Mouse (Mus musculus) frontal cortex, adult 2 months (tissue): ENCODE data around the gene Gfod1. TPM values are rescaled to one million over a fixed set of nuclear protein-coding genes. Genes with fewer than 3 reads are reported as not detected.
A peak's percentile ranks its signal among the peaks of the same experiment; 100 is the strongest.

Experiments used
- DNase-seq, 2 experiments: peaks; one replicate each; pipeline ENCODE4 v3.0.0; 2022; ENCODE audit warnings: low spot score in 1 of 2; ENCODE audit errors: extremely low spot score in 1 of 2
- polyA plus RNA-seq: library from polyadenylated mRNA; depleted of rRNA; stranded (reverse); fragments of >200 nt; gene quantifications from 2 replicates; pipeline ENCODE4 v1.2.3, GENCODE M21; 2012

The Gfod1 gene
- polyA plus RNA-seq, 1 experiment = 27.0 TPM

DNA sequence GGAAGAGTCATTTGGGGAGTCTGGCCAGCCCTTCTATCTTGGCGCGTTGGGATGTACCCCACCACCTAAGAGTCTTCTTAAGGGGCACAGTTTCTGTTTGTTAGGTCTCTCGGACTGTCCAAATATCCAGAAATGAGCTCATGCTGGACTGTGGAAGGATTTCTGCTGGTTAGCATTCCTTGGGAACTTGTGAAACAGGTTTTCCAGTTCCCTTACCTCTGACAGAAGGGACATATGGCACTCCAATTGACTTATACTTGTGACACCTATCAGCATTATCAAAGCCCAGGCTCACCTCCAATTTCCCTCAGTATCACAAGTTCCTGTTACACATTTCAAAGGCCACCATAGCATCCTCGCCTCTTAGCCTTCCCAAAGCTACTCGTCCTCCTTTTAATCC lies 93.0 kb downstream of the Gfod1 start:
- DNase-seq = no peak

DNA sequence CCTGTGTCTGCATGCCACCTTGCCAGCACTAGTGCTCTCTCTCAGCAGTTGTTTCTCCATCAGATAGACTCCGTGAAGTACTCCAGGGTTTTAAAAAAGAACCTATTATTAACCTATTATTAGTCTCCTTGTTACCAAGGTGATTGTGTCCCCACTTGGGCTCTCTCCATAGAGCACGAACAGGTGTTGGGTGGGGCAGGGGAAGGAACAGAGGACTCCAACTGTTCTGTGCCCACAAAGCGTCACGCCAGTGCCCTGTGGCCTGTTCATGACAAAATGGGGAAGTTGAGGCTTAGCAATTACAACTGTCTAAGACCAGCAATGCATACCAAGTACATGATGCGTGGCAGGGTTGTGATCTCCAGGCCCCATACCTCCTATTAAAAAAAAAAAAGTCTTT lies 94.4 kb downstream of the Gfod1 start:
- no peak for DNase-seq

DNA sequence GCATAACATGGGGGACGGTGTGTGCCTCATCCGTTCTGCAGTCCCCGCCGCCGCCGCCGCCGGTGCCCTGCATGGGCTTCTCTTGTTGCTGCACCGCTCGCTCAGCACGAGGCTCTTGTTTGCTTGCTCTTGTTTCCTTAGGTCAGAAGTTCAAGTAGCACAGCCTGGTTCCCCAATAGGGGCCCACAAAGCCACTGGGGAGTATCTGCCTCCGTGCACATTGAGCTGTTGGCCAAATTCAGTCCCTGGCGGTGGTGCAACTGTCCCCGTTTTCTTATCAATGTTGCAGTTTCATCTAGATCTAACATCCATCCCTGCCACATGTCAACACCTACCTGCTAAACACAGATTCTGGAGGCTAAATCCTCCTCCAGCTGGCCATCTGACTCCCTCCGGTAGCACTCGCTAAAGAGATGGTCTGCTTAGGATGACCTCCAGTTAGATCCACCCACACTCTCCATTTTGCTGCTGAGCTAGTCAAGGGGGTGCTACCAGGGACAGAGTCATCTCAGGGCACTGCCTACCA lies 95.0 kb downstream of the Gfod1 start:
- DNase-seq = no peak

DNA sequence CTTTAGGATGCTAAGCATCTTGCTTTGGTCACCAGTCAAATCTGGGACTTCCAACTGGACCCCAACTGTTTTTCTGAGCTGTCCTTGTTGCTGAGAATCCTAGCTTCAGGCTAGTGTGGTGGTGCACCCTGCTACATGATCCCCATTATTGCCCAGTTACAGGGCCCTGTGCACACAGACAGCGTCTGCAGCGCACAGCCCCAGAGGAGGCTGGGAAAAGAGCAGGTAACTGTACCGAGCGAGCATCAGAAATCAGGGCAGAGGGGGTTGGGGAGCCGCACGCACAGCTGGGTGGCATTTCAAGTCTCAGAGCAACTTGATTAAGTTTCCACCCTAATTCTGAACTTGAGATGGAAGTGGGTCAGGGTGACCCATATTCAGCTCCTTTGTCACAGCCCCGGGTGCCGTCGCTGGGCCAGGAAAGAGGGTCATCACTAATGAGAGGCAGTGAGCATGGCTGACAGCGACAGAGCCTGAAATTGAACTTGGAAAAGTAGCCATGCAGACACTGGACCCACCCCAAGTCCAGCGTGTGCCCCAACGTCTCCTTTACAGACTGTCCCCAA lies 97.8 kb downstream of the Gfod1 start:
- no peak for DNase-seq

DNA sequence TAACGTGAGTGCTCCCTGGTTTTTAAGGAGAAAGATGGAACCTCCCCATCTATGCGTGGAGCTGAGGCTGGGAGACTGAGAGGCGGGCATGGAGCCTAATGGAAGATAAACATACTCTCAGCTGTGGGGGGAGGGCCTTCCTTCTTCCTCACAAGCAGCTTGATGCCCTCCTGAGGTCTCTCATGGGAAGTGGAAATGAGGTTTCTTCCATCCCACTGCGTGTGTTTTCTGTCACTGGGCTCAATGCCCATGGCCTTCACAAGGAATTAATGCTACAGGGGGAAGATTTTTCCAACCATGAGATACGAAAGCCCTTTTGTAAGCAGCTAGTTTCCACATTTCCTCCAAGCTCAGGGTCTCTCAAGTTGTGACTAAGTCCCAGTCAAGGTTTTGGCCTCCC lies 100.3 kb downstream of the Gfod1 start:
- no peak for DNase-seq

DNA sequence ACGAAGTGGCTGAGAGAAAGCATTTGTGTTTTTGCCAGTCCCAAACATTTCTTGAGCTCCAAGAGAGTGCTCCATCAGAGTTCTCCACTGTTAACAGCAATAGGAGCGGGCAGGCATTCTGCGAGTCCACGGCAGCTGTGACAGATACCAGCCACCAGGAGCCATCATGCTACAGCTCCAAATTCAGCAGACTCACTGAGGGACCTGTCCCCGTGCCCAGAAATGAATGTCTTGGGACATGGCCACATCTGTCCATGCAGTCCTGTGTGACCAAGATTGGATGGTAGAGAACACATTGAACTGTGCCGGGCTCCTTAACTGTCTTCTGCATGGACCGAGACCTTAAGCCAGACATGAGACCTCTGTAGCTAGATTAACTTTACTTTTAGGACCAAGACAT lies 100.7 kb downstream of the Gfod1 start:
- no peak for DNase-seq

DNA sequence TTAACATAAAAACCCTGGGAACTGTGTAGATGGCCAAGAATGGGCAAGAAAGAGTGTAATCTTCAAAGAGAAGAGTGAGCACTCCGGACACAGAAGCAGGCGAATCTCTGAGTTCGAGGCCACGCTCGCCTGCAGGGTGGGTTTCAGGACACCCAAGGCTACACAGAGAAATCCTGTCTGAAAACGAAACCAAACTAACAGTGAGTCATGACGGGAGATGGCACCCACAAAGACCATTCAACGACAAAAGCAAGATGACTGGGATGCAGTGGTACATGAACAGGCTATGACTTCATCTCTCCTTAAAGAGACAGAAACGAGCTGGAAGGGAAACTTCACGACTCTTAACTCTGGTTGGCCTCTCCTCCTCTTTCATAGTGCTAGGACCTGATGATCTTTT lies 101.6 kb downstream of the Gfod1 start:
- DNase-seq = no peak

DNA sequence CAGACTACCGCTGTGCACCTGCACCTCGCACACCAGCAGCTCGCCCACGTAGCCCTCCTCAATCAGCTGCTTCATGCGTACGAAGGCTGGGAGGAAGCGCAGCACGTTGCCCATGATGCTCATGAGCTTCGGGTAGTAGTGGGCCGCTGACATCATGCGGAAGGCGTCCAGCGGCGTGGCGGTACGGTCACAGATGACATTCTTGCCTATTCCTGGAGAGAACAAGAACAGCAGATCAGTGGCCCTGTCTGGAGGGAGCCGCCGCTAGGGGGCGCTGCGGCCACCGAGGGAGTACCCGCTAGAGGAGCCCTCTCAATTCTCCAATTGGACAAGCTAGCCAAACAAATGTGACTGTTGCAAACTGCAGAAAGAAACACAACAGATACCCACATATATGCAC lies 102.9 kb downstream of the Gfod1 start:
- DNase-seq = peak in 1 of 2 experiments; percentile 66

DNA sequence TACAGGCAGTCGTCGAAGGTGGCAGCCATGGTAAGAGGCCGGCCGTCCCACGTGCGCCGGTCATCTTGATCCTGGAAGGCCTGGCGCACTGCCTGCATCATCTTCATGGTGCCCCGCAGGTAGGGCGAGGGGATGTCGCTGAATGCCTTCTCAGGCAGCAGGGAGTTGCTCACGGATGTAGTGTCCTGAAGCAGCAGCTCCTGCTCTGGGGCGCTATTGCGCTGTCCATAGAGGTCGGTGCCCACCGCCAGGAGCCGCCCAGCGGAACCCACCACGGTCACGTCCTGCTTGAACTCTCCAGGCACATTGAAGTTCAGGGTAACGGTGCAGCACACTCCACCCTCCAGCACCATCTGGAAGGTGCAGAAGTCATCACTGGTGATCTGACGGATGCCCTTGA lies 103.5 kb downstream of the Gfod1 start:
- DNase-seq = no peak

DNA sequence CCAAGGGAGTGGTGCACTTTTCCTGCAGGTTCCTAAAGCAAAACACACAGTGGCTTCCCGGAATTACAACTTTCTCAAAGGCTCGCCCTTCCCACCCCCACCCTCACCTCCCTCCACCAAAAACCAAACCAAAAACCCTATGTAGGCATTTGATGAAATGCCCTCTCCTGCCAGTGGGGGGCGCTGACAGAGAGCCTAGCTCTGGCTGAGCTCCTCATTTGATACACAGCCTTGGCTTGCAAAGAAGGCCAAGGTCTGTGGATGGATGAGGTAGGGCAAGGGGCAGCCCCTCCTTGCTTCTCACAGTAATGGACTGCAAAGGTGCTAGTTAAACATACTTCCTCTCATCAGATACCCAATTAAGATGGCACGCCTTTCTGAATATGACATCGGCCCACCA lies 104.2 kb downstream of the Gfod1 start:
- peak in 1 of 2 experiments; percentile 68 for DNase-seq

DNA sequence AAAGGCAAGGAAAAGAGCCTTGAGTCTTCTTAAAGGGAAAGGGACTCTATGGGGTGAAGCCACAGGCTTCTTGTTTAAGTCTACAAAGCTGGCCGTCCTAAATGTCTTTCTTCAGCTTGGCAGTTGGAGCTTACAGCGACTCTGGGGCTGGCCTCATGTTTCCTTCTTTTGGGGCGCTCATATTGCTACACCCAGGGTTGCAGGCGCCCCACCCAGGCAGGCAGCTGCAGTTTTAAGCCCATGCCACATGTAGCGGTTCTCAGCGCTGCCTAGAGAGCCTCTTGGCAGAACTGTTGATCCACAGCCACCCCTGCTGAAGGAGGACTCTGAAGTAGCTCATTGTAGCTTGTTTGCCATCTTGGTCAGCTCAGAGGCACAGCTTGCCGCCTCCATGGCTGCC lies 104.7 kb downstream of the Gfod1 start:
- DNase-seq = no peak

DNA sequence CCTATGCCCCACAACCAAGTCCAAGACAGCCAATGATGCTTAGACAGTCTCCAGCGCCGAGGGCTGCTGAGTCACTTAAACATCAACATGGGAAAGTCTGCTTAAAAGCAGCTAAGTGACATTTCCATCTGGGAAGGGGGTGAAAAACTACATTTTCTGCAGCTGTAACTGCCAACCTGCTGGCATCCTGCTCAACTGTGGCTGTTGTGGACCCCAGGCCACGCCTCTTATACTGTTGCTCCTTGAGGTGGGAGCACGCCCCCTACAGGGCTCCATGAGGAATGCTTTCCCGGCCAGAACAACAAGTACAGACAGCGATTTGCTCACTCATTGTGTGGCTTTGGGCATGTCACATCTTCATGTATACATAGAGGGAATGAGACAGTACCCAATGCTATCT lies 106.8 kb downstream of the Gfod1 start:
- no peak for DNase-seq

DNA sequence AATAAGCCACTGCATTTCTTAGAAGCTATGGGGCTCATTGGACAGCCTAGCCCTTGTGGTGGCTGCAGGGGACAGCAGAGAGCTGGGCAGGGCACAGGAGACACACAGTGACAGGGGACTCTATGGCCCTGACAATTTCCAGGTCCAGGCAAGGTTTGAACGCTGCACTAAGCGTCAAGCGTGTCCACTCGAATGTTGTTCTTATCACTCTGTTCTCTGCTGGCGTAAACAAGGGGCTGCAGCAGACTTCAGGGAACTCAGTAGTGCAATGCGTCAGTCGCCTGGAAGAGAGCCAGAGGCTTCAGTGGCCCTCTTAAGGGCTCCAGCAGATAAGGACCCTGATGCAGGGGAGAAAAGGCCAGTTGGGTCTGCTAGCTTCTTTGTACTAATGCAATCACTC lies 108.0 kb downstream of the Gfod1 start:
- no peak for DNase-seq

DNA sequence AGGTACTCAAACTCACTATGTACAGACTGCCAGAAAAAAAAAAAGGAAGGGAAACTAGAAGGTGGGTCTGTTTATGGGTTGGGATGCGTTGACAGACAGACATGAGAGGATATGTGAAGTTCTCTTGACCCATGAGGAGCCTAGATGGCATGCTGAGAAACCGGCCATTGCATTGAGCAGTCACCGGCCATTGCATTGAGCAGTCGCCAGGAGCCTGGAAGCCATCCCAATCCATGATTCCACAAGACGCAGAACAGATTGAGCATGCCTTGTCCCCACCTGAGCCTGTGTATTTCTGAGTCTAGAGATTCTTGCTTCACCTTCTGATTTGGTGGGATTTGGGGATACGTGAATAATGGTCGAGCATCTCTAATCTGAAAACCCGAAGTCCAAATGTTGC lies 110.0 kb downstream of the Gfod1 start:
- no peak for DNase-seq

DNA sequence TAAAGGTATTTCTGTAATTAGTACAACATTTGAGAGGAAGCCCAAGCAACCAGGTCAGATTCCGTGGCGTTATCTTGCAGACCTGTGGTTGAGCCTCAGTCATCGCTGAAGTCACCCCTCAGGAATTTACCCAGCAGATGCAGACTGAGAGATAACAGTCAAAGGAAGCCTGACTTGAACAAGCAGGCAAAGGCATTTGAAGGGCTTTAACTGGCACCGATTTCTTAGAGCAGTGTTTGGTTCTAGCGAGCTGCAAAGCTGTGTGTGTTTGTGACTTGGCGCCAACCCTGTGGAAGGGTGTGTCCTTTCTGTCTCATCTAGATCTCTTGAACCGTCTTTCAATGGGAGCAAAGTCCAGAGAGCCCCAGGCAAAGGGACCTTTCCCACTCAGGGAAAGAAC lies 110.7 kb downstream of the Gfod1 start:
- DNase-seq = no peak

DNA sequence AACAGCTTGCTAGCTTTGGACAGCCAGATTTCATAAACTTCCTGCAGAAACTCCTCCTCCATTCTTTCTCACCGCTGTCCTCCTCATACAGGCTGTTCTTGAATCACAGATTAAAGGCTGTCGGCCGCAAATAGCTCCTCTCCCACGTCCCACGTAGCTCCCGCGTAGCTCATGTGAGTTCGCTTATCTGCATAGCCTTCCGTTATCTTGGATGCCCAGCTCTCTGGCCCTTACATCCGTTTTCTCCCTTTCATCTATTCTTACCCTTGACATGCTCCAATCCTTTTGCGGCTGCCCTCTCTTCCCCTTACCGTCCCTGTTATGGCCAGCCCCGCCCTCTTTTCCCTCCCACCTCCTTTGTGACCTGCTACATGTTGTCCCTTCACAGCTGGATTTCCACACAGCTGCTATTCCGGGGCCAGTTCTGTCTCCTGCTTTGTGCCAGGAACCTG lies 112.2 kb downstream of the Gfod1 start:
- peak; percentile 71 to 79 for DNase-seq

DNA sequence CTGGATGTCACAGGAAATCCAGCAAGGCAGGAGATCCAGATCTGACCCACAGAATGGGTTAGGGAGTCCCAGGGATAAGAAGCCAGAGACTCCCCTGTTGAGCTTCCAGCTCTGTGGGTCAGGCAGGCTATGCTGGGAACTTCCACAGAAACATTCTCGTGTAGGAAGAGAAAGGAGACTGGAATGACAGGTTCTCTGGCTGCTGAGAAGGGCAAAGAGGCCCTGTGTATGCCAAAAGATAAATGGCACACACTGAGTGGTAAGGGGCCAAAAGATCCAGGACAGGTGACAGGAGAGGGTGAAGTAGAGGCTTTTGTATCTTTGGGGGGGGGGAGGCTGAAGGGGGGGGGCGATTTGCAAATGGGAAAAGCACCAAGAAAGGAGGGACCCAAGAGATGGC lies 112.7 kb downstream of the Gfod1 start:
- DNase-seq = no peak

DNA sequence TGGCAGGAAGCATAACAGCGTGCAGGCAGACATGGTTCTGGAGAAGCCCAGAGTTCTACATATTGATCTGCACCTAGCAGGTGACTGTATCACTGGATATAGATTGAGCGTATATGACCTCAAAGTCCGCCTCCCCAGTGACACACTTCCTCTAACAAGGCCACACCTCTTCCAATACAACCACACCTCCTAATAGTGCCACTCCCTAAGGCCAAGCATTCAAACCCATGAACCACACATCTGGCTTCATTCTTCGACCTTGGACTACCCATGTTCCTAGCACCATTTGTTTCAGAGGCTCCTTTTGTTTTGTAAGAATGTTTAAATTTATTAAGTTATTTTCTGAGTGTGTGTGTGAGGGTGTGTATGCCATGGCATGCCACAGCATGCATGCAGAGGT lies 116.2 kb downstream of the Gfod1 start:
- DNase-seq = no peak

DNA sequence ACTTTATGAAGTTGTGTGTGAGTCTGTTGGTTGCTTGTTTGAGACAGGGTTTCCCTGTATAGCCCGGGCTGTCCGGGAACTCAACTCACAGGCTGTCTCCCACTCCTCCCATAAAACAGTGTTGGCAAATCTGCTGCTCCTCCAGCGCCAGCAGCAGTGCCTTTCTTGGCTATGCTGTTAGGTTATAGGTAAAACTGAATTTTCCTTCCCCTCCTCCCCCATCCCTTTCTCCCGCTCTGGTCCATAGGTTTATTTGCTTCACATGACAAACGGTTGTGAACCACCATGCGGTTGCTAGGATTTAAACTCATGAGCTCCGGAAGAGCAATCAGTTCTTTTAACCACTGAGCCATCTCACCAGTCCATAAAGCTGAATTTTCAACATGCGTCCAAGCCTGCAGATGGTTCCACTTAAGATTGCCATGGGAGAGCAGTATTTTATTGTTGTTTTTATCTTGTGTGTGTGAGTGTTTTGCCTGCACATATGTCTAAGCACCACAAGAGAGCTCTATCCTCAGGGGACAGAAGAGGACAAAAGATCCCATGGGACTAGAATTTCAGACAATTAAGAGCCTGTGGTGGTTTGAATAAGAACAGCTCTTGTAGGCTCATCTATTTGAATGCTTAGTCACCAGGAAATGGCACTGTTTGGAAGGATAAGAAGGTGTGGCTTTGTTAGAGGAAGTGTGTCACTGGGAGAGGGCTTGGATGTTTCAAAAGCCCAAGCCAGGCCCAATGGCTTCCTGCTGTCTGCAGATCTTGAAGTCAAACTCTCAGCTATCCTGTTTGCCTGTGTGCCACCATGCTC lies 120.5 kb downstream of the Gfod1 start:
- DNase-seq = no peak

DNA sequence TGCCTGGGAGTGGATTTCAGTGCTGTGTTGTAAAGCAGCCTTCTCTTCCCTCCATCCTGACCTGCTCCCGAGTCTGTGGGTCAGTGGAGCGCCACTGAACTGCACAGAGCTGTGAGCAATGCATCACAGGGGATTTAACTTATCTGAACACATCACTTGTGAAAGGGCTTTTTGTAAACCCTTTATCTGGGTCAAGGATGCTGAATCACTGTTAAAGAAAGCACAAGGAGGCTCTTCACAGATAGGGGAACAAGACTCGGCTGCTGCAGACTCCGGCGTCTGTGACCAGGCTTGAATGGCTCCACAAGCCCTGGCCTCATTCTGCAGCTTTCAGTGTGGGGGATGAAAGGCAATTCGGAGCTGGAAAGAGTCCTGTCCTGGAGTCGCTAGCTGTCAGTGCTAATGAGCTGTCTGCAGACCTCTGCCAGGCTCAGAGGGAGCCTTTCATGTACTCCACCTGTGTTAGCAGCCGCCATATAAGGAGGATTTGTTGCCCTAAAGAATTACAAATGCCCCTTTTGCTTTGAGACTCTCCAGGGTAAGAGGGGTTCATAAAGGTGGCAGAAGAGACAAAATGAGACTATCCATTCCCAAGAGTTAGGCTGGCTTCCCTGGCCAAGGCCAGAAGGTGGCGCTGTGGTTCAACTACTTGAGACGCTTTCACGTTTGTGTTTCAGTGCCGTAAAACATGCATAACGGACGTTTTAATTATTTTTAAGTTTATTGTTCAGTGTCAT lies 121.3 kb downstream of the Gfod1 start:
- peak in 1 of 2 experiments; percentile 95 for DNase-seq

DNA sequence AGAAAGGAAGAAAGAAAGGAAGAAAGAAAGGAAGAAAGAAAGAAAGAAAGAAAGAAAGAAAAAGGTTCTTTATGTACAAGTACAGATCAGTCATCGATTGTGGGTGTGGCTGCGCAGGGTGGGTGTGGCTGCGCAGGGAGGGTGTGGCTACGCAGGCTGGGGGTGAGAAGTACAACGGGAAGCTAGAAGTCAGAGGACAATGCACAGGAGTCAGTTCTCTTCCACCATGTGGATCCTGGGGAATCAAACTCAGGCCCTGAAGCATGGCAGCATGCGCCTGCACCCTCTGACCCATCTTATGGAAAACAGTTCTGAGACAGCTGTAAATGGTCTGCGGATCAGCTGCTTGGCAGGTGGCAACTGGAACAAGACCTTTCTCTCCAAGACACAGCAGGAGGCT lies 122.9 kb downstream of the Gfod1 start:
- DNase-seq = no peak

DNA sequence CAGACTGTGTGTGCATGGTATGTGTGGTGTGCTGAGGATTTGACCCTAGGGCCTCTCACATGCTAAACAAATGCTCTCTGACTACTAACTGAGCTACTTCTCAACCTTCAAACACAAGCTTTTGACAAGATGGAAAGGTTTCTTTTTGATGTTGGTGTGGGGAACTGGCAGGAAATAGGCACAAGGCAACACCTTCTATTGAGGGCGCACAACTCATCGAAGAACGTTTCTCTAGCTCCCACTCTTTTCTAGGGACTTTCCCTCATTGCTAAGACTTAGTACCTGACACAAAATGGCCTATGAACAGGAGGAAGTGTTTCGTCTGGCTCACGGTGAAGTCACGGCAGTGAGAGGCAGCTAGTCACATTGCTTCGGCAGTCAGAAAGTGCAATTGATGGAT lies 126.7 kb downstream of the Gfod1 start:
- DNase-seq = no peak
